ENCODE assay signal across 8 mouse cellular contexts in the genomic region with DNA sequence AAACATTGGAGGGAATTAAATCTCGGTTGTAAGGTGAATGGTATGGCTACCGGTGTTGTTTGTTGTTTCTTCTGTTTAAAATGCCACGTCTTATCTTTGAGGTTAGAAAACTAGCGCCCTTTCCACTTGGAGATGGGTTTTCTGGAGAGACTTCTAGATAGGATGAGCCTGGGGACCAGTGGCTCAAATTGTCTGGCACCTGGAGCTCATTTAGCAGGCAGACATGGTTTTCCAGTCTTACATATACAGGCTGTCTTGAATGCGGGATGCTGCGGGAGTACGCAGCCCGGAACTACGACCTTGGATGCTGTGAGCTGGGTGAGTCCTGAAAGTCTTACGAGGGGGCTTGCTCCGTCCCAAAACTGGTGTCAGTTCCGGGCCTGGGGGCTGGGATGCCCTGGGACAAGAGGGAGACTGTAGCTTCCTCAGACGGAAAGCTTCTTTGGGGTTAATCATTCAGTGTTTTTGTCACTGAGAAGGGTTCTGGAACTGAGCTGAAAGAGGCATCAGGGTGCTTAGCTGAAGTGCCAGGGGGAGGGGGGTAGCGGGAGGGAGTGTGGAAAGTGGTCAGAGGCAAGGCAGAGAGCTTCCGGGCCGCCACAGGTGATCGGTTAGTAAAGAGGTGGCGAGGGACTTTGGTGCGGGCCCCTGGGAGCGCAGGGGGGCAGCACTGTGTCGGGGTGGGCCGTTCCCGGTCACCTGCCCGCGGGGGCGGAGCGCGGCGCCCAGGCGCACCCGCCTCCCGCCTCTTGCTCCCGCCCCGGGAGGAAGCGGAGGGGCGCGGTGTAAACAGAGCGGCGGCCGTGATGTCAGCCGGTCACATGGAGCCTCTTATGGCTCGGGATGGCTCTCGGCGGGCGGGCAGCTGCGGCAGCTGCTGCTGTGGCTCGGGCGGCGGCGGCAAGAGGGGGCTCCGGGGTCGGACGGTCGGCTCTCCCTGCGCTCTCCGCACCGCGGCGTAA.
A peak's percentile ranks its signal among the peaks of the same experiment; 100 is the strongest.
DNase-seq lines count a peak whose midpoint lies in the region; ATAC-seq lines count a peak whose summit lies in the region.

No protein-coding gene starts in this region.

- H3K27ac ChIP-seq in embryonic facial prominence, embryonic 12.5 days = peak overlapping the region; percentile 72
- H3K27ac ChIP-seq in limb, embryonic 13.5 days = no peak overlapping the region
- H3K27ac ChIP-seq in midbrain, embryonic 14.5 days (replicated peaks; ENCODE audit: low read depth, low read length) = peak overlapping the region; percentile 72

- H3K9me3 ChIP-seq in embryonic facial prominence, embryonic 12.5 days = no peaks in the 10 kb centered on the region
- H3K9me3 ChIP-seq in limb, embryonic 13.5 days = no peaks in the 10 kb centered on the region
- no peaks in the 10 kb centered on the region for H3K9me3 ChIP-seq in midbrain, embryonic 14.5 days (ENCODE audit: control insufficient read depth, low read length)

- peak overlapping the region; percentile 69 for H3K9ac ChIP-seq in embryonic facial prominence, embryonic 12.5 days
- peak overlapping the region; percentile 78 for H3K9ac ChIP-seq in limb, embryonic 13.5 days
- peak overlapping the region; percentile 66 for H3K9ac ChIP-seq in midbrain, embryonic 14.5 days (replicated peaks; ENCODE audit: low read length)

- peak; percentile 90 for ATAC-seq in embryonic facial prominence, embryonic 12.5 days (ENCODE audit: insufficient number of reproducible peaks, insufficient read depth, low FRiP score, low TSS enrichment)
- peak; percentile 90 for ATAC-seq in limb, embryonic 13.5 days (ENCODE audit: low FRiP score, low read depth)
- ATAC-seq in midbrain, embryonic 14.5 days (ENCODE audit: low FRiP score, low TSS enrichment) = peak; percentile 91

- H3K36me3 ChIP-seq in embryonic facial prominence, embryonic 12.5 days = no peaks in the 10 kb centered on the region
- H3K36me3 ChIP-seq in limb, embryonic 13.5 days = no peaks in the 10 kb centered on the region
- no peaks in the 10 kb centered on the region for H3K36me3 ChIP-seq in midbrain, embryonic 14.5 days (ENCODE audit: control insufficient read depth, insufficient read depth, low read length)

- H3K27me3 ChIP-seq in embryonic facial prominence, embryonic 12.5 days = 0 out of 2 replicates have a peak, but pooled peaks cover 6% of the 10 kb centered on the region
- H3K27me3 ChIP-seq in limb, embryonic 13.5 days = peaks cover 36% of the 10 kb centered on the region
- H3K27me3 ChIP-seq in midbrain, embryonic 14.5 days (ENCODE audit: control insufficient read depth, insufficient read depth, low read length) = peaks cover 20% of the 10 kb centered on the region

- DNase-seq in adrenal gland, postnatal 14 days = peak; percentile 93
- DNase-seq in heart, adult 8-10 months (ENCODE audit: low spot score) = peak; percentile 89
- DNase-seq in kidney, adult 8-10 months = peak; percentile 92 to 94
- DNase-seq in midbrain, embryonic 14.5 days = peak; percentile 88
- peak; percentile 42 for DNase-seq in spleen, adult 12 weeks (ENCODE audit: low spot score)
- no peak for DNase-seq in MN1 (ENCODE audit: low spot score)

- under 1% methylated on average over 56 of the region's 59 CpGs for WGBS in embryonic facial prominence, embryonic 12.5 days
- WGBS in limb, embryonic 13.5 days = under 1% methylated on average over 55 of the region's 59 CpGs
- WGBS in midbrain, embryonic 14.5 days = 1% methylated on average over 59 of the region's 59 CpGs

- H3K4me1 ChIP-seq in embryonic facial prominence, embryonic 12.5 days = peaks cover 43% of the 10 kb centered on the region
- H3K4me1 ChIP-seq in limb, embryonic 13.5 days = peaks cover 35% of the 10 kb centered on the region
- H3K4me1 ChIP-seq in midbrain, embryonic 14.5 days (ENCODE audit: control insufficient read depth, insufficient read depth, low read length) = peaks cover 17% of the 10 kb centered on the region

- peak overlapping the region; percentile 93 for H3K4me2 ChIP-seq in embryonic facial prominence, embryonic 12.5 days (replicated peaks)
- peak overlapping the region; percentile 98 for H3K4me2 ChIP-seq in limb, embryonic 13.5 days (replicated peaks)
- H3K4me2 ChIP-seq in midbrain, embryonic 14.5 days (ENCODE audit: low read length) = peak overlapping the region; percentile 96

- peak overlapping the region; percentile 69 for H3K4me3 ChIP-seq in embryonic facial prominence, embryonic 12.5 days
- peak overlapping the region; percentile 69 for H3K4me3 ChIP-seq in limb, embryonic 13.5 days
- H3K4me3 ChIP-seq in midbrain, embryonic 14.5 days (replicated peaks; ENCODE audit: low read depth, low read length) = peak overlapping the region; percentile 67
